Mouse (Mus musculus): Measurements from ENCODE around the gene Nck1.

Nck1 gene

DNA sequence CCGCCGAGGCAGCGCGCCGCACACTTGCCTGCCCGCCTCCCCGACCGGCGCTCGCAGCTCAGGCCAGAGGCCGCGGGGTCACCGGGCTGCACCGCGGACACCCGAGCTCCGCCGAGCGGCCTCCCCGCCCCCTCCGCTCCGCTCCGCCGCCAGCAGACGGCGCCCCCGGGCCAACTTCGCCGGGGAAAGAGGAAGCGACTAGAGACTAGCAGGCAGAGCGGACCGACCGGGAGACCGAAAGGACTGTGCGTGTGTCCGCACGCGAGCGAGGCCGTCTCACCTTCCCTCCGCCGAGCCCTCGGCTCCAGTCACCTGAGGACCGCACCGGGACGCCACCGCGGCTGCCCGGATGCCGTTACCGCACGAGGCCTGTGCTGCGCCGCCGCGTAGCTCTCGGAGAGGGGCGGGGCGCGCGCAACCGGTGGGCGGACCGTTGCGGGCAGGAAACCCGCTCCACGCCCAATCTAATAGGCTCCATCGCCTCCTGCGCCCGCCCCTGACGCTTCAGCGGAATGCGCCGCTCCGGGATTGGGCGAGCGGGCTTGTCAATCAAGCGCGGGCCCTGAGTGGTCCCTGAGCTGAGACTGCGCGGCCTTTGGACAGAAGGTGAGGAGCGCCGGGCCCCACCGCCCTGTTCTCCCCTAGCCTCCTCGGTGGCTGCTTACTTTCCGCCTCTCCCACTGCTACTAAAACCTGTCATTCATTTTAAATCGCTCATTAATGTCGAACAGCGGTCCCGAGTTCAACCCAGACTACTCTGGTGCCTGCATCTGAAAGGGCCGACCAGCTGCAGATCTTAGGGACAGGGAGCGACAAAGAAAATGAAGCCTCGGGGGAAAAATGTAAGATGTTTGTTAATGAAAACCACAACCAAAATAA, at the start of gene Nck1:
Nck1 (minus strand) TSS at position 420 of the 879 bp plus-strand sequence.
- peak; percentile 96 for DNase-seq (ENCODE audit: low read depth, low spot score)

DNA sequence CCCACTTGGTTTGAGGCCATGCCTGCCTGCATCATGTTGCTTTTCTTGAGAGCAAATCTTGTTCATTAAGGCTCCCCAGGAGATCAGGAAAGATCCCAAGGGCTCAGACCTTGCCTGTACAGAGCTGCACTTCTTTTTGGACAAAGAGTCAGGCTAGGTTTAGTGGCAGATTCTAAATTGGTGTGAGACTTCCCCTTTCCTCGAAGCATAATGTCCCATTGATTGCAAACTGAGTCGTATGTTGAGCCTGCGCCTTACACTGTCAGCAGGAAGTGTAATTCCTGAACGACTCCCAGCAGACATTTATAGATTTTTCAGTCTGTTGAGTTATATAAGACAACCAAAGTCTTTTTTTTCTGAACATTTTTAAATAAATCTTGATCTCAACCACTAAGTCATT, 44.5 kb upstream of the Nck1 start:
- no peak for DNase-seq (ENCODE audit: low read depth, low spot score)

DNA sequence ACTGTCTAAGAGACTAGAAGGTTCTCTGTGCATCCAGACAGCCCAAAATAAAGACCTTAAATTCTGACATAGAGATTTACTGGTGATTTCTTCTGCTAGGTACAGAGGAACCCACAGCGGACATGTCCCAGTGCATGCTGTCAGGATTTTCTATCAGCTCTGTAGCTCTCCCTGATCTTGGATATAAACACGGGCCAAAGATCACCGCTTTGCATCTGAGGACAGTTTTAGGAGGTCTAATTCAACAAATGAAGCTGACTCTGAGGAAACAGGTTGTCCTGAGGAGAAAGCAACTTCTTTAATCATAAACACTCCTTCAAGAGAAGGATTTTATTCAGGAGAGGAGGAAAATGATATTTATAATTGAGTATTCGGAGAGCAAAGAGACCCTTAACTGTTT, 38.1 kb upstream of the Nck1 start:
- no peak for DNase-seq (ENCODE audit: low read depth, low spot score)

DNA sequence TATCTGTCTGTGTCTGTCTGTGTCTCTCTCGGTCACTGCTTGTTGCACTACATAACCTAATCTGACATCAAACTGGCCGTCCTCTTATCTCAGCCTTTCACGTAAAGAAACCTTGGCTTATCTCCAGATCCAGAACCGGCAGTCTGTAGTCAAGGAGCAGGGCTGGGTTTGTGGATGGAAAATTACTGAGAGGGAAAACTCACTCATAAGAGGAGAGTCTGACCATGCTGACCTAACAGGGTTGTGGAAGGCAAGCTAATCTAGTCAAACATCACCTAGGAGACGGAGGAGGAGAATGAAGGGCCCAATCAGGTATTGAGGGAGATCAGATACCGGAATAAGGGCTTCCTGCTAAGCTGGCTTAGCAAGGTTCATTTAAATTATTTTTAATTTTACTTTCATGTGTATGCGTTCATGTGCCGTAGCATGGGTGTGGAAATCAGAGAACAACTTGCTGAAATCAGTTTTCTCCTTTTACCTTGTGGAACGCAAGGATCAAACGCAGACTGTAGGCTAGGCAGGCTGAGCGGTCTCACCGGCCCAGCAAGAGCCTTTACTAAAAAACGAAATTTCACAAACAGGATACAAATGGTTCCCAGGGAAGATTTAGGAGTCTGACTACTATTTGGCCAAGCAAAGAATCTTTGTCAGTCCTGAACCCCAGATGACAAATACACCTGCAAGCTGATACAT, 37.1 kb upstream of the Nck1 start:
- DNase-seq (ENCODE audit: low read depth, low spot score), result no peak

DNA sequence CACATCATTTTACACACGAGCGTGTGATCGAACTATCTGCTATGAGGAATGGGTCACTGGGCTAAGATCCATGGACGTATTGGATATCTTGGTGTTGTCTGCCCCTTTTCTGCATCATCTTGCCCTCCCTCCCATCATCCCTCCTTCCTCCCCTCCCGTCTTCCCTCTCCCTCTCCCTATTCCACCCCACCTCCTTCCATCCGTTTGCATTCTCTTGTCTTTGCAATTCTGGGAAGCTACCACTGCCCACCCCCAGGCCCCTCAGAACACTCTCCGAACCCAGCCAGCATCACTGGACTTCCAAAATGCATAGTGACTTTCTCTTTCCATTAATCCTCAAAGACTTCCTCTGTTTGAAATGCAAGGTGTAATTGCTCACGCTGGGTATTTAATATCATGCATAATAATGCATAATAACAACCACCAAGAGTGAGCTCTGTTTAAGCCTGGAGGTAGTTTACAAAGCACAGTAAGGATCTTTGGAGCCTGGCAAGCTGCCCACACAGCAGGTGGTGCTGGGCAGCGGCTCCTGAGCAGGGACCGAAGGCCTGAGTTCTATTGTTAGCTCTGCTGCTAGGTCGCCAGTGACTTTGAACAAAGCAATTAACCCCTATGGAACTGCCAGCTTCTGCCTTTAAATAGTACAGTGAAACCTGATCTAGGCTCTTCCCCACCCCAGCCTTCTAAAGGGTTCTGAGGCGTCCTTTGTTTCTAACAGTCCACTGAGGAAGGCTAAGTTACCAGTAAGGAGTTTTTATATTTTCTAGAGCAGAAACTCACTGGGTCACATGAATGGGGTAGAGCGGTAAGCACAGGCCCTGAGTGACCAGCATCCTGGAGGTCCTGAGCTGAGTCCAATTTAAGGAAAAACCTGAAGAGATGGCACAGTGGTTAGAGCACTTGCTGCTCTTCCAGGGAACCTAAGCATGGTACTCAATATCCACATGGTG, 35.9 kb upstream of the Nck1 start:
- no peak for DNase-seq (ENCODE audit: low read depth, low spot score)

DNA sequence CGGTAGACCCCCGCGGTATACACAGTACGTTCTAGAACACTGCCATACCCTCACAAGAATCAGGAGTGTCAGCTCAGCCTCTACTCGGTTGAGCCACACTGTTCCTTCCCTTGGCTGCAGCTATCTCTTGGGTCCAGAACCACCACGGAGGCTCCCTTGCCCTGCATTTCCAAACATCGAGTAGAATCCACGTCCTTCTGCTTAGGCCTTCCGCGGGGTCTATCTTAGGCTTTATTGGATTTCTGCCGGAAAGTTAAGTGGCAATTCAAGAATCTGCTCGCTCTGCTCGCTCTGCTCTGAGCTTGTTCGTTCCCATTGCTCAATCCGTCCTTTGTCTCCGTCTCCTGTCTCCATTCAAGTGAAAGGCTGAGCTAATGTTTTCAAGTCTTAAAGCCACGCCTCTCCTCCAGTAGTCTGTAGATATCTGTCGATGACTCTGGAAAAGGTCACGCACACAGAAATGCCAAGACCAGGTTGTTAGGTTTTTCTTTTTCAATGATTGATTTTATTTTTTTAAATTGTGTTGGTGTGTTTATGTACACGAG, 34.3 kb upstream of the Nck1 start:
- DNase-seq (ENCODE audit: low read depth, low spot score), result no peak

DNA sequence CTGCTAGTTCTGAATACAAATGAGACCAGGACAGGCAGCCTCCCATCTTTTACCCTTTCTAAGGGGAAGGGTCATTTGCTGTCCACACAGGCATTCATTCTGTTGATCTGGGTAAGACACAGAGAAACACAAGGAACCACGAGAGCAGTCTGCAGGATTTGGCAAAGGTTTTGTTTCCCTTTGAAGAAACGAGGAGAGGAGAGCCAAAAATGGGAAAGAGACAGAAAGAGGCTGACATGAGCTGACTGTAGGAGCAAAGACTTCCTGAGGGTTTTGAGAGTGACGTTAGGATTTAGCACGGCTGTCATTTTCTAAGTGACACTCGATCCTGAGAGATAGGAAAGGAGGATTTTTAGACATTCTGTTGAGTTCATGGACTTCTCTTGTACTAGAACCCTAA, 28.0 kb upstream of the Nck1 start:
- DNase-seq (ENCODE audit: low read depth, low spot score), result no peak

DNA sequence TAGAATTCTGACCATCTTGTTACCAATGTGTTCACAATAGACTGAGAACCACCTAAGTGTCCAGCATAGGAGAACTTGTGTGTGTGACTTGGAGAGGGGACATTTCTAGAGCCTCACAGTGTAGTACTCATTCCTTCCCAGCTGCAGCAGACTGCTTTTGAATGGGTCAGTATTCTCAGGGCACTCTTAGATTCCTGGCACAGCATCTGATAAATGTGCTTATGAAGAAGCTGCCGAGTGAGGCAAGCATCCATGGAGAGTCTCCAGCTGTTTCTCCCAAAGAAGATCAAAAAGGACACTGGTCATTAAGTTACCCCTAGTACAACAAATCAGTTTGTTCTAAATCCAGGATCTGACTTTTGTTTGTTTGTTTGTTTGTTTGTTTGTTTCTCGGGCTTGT, 27.4 kb upstream of the Nck1 start:
- DNase-seq (ENCODE audit: low read depth, low spot score), result no peak

DNA sequence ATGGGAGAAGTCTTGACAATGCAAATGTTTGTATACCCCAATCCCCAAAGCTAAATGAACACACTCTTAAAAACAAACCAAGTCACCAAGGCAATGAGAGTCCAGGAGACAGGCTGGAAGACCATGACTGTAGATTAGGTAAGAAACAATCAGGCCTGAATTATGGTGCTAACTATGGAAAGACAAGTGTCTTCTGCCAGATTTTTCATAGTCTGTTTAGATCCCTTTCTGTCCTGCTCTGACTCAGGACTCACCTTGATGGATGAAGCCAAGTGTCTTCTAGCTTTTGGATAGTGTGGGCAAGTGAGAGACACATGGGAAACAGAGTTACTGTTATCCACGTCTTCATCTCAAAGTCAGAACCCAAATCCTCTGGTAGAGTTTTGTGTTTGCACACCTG, 25.6 kb upstream of the Nck1 start:
- no peak for DNase-seq (ENCODE audit: low read depth, low spot score)

DNA sequence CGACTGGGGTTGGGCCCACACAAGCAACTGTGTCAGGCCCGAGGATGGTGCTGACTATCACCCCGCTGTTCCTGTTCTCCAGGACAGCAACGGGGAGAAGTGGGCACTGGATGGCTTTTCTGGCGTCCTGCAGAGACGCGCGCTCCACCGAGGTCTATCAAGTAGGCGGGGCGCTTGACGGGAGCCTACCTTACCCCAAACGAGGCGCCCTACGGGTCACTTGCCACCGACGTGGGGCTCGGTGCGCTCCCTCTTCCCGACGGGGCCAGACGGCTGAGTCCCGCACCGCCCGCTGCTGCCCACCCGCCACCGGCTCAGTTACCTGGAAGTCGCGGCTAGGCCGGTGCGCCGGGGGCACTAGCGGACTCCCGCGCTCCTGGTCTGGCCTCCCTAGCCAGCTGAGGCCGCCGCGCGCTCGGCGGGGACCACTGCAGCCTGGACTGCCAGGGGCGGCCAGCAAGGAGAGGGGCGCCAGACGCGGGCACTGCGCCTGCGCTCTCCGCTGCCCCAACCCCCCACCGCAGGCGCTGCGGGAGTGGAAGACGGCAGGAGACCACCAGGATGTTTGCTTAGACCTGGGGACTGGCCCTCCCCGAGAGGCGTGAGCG, 24.8 kb upstream of the Nck1 start, which contains the start of gene Slc35g2:
Slc35g2 (minus strand) TSS at position 465 of the 608 bp plus-strand sequence.
- DNase-seq (ENCODE audit: low read depth, low spot score), result peak; percentile 61

DNA sequence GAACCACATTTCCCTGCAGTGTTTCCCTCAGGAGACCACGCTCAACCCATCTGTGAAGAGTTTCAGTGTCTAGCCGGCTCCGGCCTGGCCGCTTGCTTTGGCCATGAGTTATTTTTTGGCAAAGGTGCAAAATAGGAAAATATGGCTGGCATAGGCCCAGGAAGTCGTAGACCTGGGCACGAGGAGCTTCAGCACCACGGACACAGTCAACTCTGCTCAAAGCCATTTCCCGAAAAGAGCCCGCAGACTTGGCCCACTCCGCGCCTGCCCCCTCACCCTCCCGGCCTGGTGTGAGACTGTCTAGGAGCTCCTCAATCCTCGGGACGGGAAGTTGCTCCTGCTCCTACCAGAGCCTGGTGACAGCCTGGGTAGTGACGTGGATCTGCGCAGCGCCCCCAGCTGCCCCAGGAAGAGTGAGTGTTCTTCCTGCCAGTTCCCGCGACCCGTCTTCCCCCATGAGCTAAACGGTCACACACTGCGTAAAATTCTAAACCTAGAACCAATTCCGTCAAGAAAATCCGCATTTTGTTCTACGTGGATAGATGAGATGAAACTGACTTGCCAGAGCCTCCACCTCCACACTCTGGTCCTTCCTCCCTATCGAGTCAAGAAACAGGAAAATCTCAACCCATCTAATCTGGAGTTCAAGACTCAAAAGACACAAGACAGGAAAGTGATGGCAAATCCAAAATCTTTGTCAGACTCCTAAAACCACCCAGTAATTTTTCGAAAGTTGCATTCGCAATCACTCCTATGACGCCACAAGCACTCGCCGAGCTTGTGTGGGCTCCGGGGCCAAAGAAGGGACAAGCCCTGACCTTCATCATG, 24.1 kb upstream of the Nck1 start:
- no peak for DNase-seq (ENCODE audit: low read depth, low spot score)

DNA sequence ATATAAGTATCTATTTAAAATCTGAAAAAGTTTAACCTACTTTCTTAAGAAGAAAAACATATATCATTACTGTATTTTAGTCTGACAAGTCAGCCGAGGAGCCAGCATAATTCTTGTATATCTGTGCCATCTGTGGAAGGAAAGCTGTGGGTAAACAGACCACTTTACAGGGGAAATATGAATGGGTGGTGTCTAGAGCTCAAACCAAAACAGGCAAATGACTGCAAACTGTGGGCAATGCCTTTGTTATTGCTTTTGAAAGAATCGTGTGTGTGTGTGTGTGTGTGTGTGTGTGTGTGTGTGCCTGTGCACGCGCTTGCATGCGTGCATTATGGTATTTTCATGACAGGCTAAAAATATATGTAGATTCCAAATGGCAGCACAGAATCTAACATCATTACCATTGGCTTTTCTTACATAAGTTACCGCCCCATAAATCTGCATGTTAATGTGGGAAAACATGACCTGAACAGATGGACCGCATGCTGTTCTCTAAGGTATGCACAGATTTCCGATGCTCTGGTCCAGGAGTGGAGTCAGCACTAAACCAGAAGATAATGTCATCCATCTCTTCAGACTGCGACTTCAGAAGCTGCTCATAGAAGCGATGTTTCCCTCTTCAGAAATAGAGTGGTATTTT, 14.4 kb upstream of the Nck1 start:
- no peak for DNase-seq (ENCODE audit: low read depth, low spot score)

DNA sequence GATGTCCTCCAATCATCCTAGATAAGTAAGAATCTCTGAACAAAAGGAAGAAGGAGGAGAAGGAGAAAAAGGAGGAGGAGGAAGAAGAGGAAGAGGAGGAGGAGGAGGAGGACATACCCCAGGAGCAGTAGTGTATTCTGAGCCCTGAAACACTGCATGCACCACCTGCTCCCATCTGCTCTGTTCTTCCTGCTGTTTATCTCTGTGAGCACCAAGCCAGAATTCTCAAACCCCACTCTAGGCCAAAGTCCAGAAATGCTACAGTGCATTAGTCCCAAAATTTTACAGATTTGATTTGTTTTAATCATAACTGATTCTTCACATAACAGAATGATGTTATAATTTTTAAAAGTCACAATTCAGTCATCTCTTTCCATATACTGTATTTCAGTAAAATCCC, 13.1 kb upstream of the Nck1 start:
- DNase-seq (ENCODE audit: low read depth, low spot score), result no peak

DNA sequence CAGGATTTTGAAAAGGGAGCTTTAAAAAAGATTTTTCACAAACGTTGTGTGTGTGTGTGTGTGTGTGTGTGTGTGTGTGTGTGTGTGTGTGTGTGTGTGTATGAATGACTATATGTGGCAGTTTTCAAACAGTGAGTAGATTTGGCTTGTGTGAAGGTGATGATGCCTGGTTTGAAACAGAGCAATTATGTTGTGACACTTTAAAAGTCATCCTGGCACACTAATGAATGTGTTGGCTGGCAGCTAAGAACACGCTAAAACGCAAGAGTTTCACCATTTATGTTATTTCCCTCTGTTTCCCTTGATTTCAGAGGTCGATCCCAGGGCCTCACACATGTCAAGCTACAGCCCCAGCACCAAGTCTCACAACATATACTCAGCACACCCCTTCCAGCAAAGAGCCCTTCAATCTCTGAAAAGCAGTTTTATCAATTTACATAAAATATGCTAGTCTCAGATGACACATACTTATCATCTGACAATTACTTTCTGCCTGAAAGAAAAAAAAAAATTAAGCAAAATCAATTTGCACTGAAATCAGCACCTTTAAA, 12.2 kb upstream of the Nck1 start:
- no peak for DNase-seq (ENCODE audit: low read depth, low spot score)

DNA sequence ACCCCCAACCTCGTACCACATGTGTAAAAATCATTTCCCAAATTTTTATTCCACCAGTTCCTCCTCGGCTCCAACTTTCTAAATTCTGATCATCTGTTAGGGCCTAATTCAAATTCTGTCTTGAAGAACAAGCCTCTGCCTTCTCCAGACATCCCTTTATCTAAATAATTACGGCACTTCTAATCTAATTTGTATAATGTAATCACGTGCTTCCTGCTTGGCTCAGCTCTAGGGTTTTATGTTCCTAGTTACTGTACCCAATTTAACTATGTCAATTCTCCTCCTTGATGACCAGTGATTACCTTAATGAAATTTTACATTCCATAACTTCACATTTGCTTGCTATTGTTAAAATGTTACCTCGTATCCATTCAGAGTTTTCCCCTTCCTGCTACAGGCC, 9.8 kb upstream of the Nck1 start:
- DNase-seq (ENCODE audit: low read depth, low spot score), result no peak

DNA sequence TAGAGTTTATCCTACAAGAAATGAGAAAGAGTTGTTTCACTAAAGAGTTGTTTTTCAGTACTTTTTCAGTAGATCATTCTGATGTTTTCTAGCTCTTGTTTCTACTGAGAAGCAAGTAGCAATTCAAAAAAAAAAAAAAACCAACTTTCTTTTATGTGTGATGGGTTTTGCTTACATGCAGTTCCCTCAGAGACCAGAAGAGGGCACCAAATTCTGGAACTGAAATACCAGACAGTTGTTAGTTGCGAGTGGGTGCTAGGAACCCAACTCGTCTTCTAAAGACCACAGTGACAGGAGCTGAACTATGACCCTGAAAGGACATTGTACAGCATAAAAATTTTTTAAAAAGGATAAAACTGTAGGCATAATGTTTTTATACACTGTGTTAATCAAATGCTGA, 2.4 kb upstream of the Nck1 start:
- peak; percentile 8 for DNase-seq (ENCODE audit: low read depth, low spot score)

DNA sequence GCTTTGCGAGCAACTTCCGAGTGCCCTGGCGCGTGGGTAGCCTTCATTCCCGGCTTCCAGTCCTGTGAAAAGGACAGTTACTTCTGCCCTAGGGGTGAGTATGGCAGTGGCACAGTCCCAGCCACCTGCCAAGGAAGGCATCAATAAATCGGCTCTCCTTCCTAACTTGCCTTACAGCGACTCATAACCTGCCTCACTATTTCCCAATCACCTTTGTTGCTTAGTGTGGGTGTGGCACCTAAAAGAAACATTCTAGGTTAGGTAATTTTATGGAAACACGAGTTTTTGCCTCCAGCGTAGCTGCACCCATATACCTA, 618 bp upstream of the Nck1 start:
- no peak for DNase-seq (ENCODE audit: low read depth, low spot score)

DNA sequence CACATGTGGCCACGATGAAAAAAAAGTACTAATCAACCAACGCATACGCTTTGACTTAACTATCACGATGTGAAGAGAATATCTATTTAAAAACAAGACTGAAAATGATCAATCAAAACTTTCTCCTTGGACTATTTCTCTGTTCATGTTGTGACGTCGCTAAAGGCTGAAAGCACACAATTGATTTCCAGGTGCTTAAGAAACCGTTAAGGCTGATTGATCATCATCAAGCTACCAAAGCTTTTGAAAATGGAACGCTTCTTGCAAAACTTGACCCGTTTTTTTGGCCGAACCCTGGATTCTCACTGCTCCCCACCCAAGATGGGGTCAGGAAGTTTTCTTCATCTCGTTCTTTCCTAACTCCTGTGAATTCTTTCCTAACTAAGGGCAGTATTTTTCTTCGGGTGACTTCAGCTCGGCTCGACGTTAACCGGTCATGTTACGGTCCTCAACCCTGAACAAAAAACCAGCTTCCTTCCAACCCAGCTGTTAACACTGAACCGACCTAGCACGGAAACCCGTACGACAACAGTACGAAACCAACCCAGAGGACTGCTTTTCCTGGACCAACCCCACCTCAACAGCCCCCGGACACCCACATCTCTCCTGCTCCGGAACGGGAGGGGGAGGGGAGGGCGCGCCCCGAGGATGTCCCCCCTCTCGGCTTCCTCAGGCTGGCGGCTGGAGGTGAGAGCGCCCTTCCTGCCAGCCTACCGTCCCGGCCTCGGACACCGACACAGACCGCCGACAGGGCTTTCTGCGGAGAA, 803 bp downstream of the Nck1 start:
- no peak for DNase-seq (ENCODE audit: low read depth, low spot score)

Measured in retina, postnatal 7 days (tissue).